Mouse (Mus musculus): ENCODE data around the gene Zfp668. TPM values are rescaled to one million over a fixed set of nuclear protein-coding genes. Genes with fewer than 3 reads are reported as not detected.
A peak's percentile ranks its signal among the peaks of the same experiment; 100 is the strongest.

The Zfp668 gene
- total RNA-seq, 2 experiments from 2014 or later: 23.3 to 24.1 TPM

DNA sequence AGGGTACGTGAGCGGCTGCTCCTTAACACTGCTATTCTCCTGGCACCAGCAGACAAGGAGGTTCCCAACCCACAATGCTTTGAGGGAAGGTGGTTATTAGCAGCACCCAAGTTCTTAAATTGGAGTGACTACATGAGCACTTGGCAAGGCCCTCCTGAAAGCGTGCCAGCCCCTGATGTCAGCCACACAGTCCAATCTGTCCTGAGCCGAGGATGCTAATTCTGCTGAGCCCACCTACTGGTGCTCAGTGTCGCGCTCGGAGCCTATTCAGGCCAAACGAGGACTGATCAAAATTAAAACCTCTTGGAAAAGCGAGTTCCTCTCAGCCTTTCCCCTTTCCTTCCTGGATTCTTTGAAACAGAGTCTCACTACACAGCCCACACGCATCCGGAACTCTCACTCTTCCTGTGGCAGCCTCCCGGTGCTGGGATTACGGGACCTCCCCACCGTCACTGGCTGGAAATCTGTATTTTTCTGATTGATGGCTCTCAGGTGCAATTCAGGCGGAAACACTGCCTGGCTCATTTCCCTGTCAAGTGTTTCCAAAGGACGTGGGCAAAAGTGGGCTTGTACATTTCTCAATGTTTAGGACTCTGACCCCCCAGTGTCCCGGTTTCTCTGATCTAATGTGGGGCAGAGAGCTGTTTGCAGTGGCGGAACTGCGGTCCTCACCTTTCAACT, 62.2 kb downstream of the Zfp668 start:
- DNase-seq (ENCODE audit: extremely low spot score in 1 of 2, low spot score in 2 of 2): peak; percentile 65 to 73
- peak overlapping the region; percentile 86 for H3K27ac ChIP-seq
- H3K4me3 ChIP-seq: no peak overlapping the region
- no peak for TF ChIP-seq CTCF (IDR thresholded peaks at IDR 0.05)
- intact Hi-C loops (cut with DNase I): no loop called here

DNA sequence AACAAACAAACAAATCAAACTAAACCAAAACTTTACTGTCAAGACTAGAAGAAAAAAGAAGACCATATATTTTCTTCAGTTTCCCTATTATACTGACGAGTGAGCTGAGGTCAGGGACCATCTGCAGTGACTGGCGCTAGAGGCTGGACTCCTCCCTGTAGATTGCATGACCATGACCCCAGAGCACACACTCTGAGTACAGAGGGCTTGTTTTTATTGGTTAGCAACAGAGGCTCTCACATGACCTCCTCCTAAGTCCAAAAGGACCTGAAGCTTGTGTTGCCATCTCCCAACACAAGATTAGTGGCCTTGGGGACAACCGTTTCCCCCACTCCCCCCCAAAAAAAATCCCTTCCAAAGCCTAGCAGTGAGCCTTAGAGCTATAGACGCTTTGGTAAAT, 62.8 kb downstream of the Zfp668 start:
- intact Hi-C loops (cut with DNase I): no loop called here
- TF ChIP-seq CTCF (IDR thresholded peaks at IDR 0.05): no peak
- peak overlapping the region; percentile 86; the same call in 1 of the 2 replicates for H3K27ac ChIP-seq
- no peak overlapping the region for H3K4me3 ChIP-seq
- no peak for DNase-seq (ENCODE audit: extremely low spot score in 1 of 2, low spot score in 2 of 2)

Other genes with a start within 250 kb of the Zfp668 start
- 10 to 100 TPM; 32.7 to 39.9 TPM for gene Bcl7c, start 167.9 kb downstream of the Zfp668 start, total RNA-seq (2021)
- 1 to 10 TPM; 2.8 to 3.8 TPM for gene Ctf1, start 164.1 kb downstream of the Zfp668 start, total RNA-seq (2021)
- gene Ctf2, start 144.7 kb downstream of the Zfp668 start, total RNA-seq (2021): not detected
- gene Fbxl19, start 132.3 kb downstream of the Zfp668 start, total RNA-seq (2021): 10 to 100 TPM; 72.4 to 81.5 TPM
- 10 to 100 TPM; 19.8 to 21.8 TPM for gene Orai3, start 107.0 kb downstream of the Zfp668 start, total RNA-seq (2021)
- 10 to 100 TPM; 48.8 to 55.2 TPM for gene Setd1a, start 100.2 kb downstream of the Zfp668 start, total RNA-seq (2021)
- gene Gm49388, start 91.2 kb downstream of the Zfp668 start, total RNA-seq (2021): 1 to 10 TPM; 4.2 to 4.3 TPM
- 1 to 10 TPM; 4.2 to 4.5 TPM for gene Hsd3b7, start 76.2 kb downstream of the Zfp668 start, total RNA-seq (2021)
- gene Stx4a, start 52.5 kb downstream of the Zfp668 start, total RNA-seq (2021): 10 to 100 TPM; 85.7 to 98.9 TPM
- gene Stx1b, start 52.3 kb downstream of the Zfp668 start, total RNA-seq (2021): 100 to 1,000 TPM; 449 to 456 TPM
- 10 to 100 TPM; 34.2 to 34.6 TPM for gene Zfp646, start 607 bp downstream of the Zfp668 start, total RNA-seq (2021)
- gene Prss53, start 14.1 kb upstream of the Zfp668 start, total RNA-seq (2021): 1 to 10 TPM; 2.1 to 2.8 TPM
- not detected for gene Gm21974, start 18.6 kb upstream of the Zfp668 start, total RNA-seq (2021)
- gene Vkorc1, start 18.8 kb upstream of the Zfp668 start, total RNA-seq (2021): 10 to 100 TPM; 22.0 to 23.4 TPM
- gene Bckdk, start 27.3 kb upstream of the Zfp668 start, total RNA-seq (2021): 10 to 100 TPM; 38.5 to 39.9 TPM
- gene Kat8, start 35.7 kb upstream of the Zfp668 start, total RNA-seq (2021): 10 to 100 TPM; 34.7 to 35.4 TPM
- gene Prss8, start 53.3 kb upstream of the Zfp668 start, total RNA-seq (2021): under 1 TPM; 0.26 to 0.38 TPM
- gene Prss36, start 69.9 kb upstream of the Zfp668 start, total RNA-seq (2021): 1 to 10 TPM; 8.5 to 9.8 TPM
- 100 to 1,000 TPM; 299 to 305 TPM for gene Fus, start 90.6 kb upstream of the Zfp668 start, total RNA-seq (2021)
- 1 to 10 TPM; 1.5 to 3.7 TPM for gene Pycard, start 117.0 kb upstream of the Zfp668 start, total RNA-seq (2021)
- 1 to 10 TPM; 1.0 to 1.1 TPM for gene Trim72, start 127.1 kb upstream of the Zfp668 start, total RNA-seq (2021)
- 10 to 100 TPM in 1 of 2 experiments, 1 to 10 TPM in 1; 9.2 to 10.9 TPM for gene Itgam, start 185.8 kb upstream of the Zfp668 start, total RNA-seq (2021)
- gene Gm49368, start 185.9 kb upstream of the Zfp668 start, total RNA-seq (2021): not detected